Mouse (Mus musculus) testis, postnatal 14 days (tissue): ENCODE data around the gene Gpr155.
A peak's percentile ranks its signal among the peaks of the same experiment; 100 is the strongest.

Experiments used
- DNase-seq: peaks from one replicate; pipeline ENCODE4 v3.0.0; 2021; ENCODE audit warnings: low spot score

Gpr155 gene

GRCm38 (mm10) chr2:73386356-73387046 lies at the start of gene Gpr155:
Gene Gpr155, minus strand, starts transcription at chr2:73386572.
- DNase-seq: peak; percentile 99

- no peak for DNase-seq
These were observed 49.5 kb upstream of the Gpr155 start for GRCm38 (mm10) chr2:73435847-73436246.

GRCm38 (mm10) chr2:73431959-73432396 lies 45.6 kb upstream of the Gpr155 start:
- no peak for DNase-seq

GRCm38 (mm10) chr2:73428803-73429468 lies 42.6 kb upstream of the Gpr155 start:
- peak; percentile 34 for DNase-seq

GRCm38 (mm10) chr2:73427293-73427692 lies 40.9 kb upstream of the Gpr155 start:
- DNase-seq: no peak

GRCm38 (mm10) chr2:73425822-73426221 lies 39.5 kb upstream of the Gpr155 start:
- DNase-seq: no peak

- DNase-seq: no peak
These were observed 33.4 kb upstream of the Gpr155 start for GRCm38 (mm10) chr2:73419730-73420129.

GRCm38 (mm10) chr2:73419285-73419684 lies 32.9 kb upstream of the Gpr155 start:
- DNase-seq: no peak

- no peak for DNase-seq
These were observed 29.5 kb upstream of the Gpr155 start for GRCm38 (mm10) chr2:73415892-73416291.

- no peak for DNase-seq
These were observed 23.7 kb upstream of the Gpr155 start for GRCm38 (mm10) chr2:73410076-73410475.

GRCm38 (mm10) chr2:73407662-73408061 lies 21.3 kb upstream of the Gpr155 start:
- DNase-seq: no peak

- no peak for DNase-seq
These were observed 20.1 kb upstream of the Gpr155 start for GRCm38 (mm10) chr2:73406336-73406915.

- DNase-seq: no peak
These were observed 18.6 kb upstream of the Gpr155 start for GRCm38 (mm10) chr2:73404980-73405379.

GRCm38 (mm10) chr2:73404442-73404841 lies 18.1 kb upstream of the Gpr155 start:
- no peak for DNase-seq

GRCm38 (mm10) chr2:73403385-73404013 lies 17.1 kb upstream of the Gpr155 start:
- no peak for DNase-seq

- DNase-seq: no peak
These were observed 15.3 kb upstream of the Gpr155 start for GRCm38 (mm10) chr2:73401689-73402088.

GRCm38 (mm10) chr2:73397476-73397875 lies 11.1 kb upstream of the Gpr155 start:
- no peak for DNase-seq

GRCm38 (mm10) chr2:73396828-73397325 lies 10.5 kb upstream of the Gpr155 start:
- DNase-seq: no peak

- no peak for DNase-seq
These were observed 9.1 kb upstream of the Gpr155 start for GRCm38 (mm10) chr2:73395516-73395915.

- no peak for DNase-seq
These were observed 8.1 kb upstream of the Gpr155 start for GRCm38 (mm10) chr2:73394476-73394875.

- no peak for DNase-seq
These were observed 6.4 kb upstream of the Gpr155 start for GRCm38 (mm10) chr2:73392772-73393171.

GRCm38 (mm10) chr2:73389951-73390350 lies 3.6 kb upstream of the Gpr155 start:
- DNase-seq: no peak

- DNase-seq: no peak
These were observed 1.4 kb upstream of the Gpr155 start for GRCm38 (mm10) chr2:73387806-73388205.
